Mouse (Mus musculus) ES-E14 (cell line): ENCODE measurements at regions not wholly inside any gene's neighbourhood (a gene's known extent, or its start where the extent isn't known, plus 50 kb on each side); places are given as distances from the start of the nearest gene placed in this dataset.

Experiments used
- CHD2 ChIP-seq: IDR thresholded peaks from 2 replicates; pipeline ENCODE4 v1.6.1; 2014; ENCODE audit warnings: mild to moderate bottlenecking, low read depth, low read length, inconsistent platforms
- HCFC1 ChIP-seq: IDR thresholded peaks from 2 replicates; pipeline ENCODE4 v1.6.1; 2012; ENCODE audit warnings: low read length, inconsistent platforms, borderline replicate concordance; ENCODE audit not compliant: insufficient read depth
- MAFK ChIP-seq: IDR thresholded peaks from 2 replicates; pipeline ENCODE4 v1.6.1; 2014; ENCODE audit warnings: mild to moderate bottlenecking, low read depth, low read length, inconsistent platforms; ENCODE audit not compliant: insufficient read depth
- ZC3H11A ChIP-seq: IDR thresholded peaks from 2 replicates; pipeline ENCODE4 v1.6.1; 2012; ENCODE audit warnings: low read depth, mild to moderate bottlenecking, inconsistent platforms, low read length, borderline replicate concordance
- ZNF384 ChIP-seq: IDR thresholded peaks from 2 replicates; pipeline ENCODE4 v1.6.1; 2012; ENCODE audit warnings: low read depth, low read length, inconsistent platforms

DNA sequence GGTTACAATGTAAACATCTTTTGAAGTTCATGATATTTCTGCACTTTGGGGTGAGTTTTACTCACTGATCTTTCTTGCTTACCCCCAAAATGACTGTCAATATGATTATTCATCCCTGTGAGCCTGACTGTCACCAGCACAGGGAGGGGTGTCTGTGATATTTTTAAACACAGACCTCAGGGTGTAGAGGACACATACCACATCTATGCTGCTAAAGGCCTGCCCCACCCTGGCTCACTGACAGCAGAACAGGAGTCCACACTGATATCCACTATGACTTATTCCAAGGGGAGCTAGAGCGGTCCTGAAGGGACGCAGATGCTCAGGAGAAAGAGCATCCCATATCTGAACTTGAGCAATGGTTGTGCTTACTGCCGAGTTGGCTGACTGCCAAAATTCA, 135.1 kb downstream of the Cog6 start:
- TF ChIP-seq MAFK (no peak), ZNF384 (no peak), HCFC1 (no peak), CHD2 (no peak), ZC3H11A (no peak)
